Mouse (Mus musculus) lung, adult 2 months (tissue): ENCODE results near the gene Pradc1.

ENCODE experiments used
- CTCF ChIP-seq: fragments of 200-500 bp; IDR thresholded peaks from 2 replicates; pipeline ENCODE4 v1.5.1; 2011; ENCODE audit warnings: mild to moderate bottlenecking, low read length, control low read depth; ENCODE audit not compliant: insufficient read depth
- POLR2A ChIP-seq: fragments of 200-500 bp; IDR thresholded peaks from 2 replicates; pipeline ENCODE4 v1.6.1; 2011; ENCODE audit warnings: low read depth, mild to moderate bottlenecking, control low read depth, low read length, borderline replicate concordance; ENCODE audit errors: extremely low read depth

DNA sequence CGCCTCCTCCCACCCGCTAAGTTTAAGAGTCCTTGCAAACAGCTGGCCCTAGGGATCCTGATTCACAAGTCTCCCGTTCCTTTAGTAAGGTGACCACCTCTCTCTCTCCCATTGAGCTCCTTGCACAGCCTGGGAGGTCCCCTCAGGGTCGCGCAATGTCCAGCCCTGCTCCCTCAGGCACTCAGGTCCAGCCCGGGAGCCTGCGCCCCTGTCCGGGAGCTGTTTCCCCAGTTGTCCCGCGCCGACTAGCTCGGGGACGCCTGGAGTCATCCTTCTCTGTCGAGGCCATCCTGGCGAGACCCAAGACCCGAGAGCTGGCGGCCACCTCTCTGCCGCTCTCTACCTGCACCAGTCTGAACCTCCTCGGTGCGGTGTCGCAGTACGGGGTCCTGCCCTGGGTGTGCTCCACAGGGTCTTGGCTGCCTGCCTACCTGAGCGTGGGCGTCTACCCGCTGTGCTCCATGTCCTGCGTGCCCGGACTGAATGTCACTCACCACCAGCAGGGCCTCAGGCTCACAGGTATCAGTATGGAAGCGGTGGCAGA is 27.9 kb downstream of the Pradc1 start, which contains the start of gene Noto:
- TF ChIP-seq CTCF (no peak), POLR2A (no peak)
